In the genomic region with DNA sequence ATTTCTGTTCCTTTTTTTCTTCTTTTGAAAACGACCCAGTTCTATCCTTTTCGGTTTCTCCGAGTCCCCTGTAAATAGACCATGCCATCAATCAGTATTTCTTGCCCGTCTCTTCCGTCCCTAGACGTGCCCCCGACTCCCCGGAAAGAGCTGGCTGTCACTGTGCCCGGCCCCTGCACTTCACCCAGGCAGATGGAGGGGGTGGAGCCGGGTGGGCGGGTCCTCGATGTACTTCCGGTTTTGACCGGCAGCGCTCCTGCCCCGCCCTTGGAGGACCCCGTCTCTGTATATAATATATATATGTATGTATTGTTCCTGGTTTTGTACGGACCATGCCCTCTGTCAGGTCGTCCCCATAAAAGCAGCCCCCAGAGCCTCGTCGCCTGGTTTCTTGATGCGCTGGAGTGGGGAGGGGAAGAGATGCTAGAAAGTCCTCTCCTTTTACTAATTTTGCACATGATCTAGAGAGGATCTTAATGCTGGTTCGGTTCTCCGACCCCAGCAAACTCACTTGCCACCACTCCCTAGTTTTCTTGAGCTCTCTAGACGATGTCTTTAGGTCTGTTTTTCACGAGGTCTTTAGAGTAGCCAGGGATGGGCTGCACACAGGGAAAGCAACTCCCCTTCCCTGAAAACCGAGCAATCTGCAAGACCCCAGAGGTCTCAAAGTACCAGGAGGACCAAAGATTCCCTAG, we compare ENCODE assay signal across 8 mouse cellular contexts. TPM values are rescaled to one million over a fixed set of nuclear protein-coding genes. Genes with fewer than 3 reads are reported as not detected.
DNase-seq lines count a peak whose midpoint lies in the region; ATAC-seq and TF ChIP-seq lines count a peak whose summit lies in the region.

No protein-coding gene starts in this region.

- peak overlapping the region; percentile 84 for H3K27ac ChIP-seq in embryonic facial prominence, embryonic 10.5 days (replicated peaks)
- peak overlapping the region; percentile 73 for H3K27ac ChIP-seq in liver, embryonic 11.5 days (ENCODE audit: low read depth, low read length)
- peak overlapping the region; percentile 71 for H3K27ac ChIP-seq in midbrain, postnatal 0 days (ENCODE audit: low read depth, low read length)

- peak overlapping the region; percentile 60 for H3K4me3 ChIP-seq in embryonic facial prominence, embryonic 10.5 days
- H3K4me3 ChIP-seq in liver, embryonic 11.5 days (ENCODE audit: low read depth, low read length): peak overlapping the region; percentile 50
- peak overlapping the region; percentile 30 for H3K4me3 ChIP-seq in midbrain, postnatal 0 days (ENCODE audit: low read depth, low read length)

- 2% methylated on average over 27 of the region's 27 CpGs for WGBS in embryonic facial prominence, embryonic 10.5 days
- WGBS in liver, embryonic 11.5 days: 3% methylated on average over 27 of the region's 27 CpGs
- WGBS in midbrain, postnatal 0 days: 2% methylated on average over 27 of the region's 27 CpGs

- peaks cover 73% of the 10 kb centered on the region for H3K4me1 ChIP-seq in embryonic facial prominence, embryonic 10.5 days
- H3K4me1 ChIP-seq in liver, embryonic 11.5 days (replicated peaks; ENCODE audit: control insufficient read depth, insufficient read depth, low read length): peaks cover 67% of the 10 kb centered on the region
- H3K4me1 ChIP-seq in midbrain, postnatal 0 days (ENCODE audit: insufficient read depth, low read length): peaks cover 19% of the 10 kb centered on the region; the same call in 1 of the 2 replicates

- H3K36me3 ChIP-seq in embryonic facial prominence, embryonic 10.5 days (replicated peaks): peaks cover 44% of the 10 kb centered on the region
- peaks cover 31% of the 10 kb centered on the region for H3K36me3 ChIP-seq in liver, embryonic 11.5 days (ENCODE audit: control insufficient read depth, insufficient read depth, low read length)
- peaks cover 29% of the 10 kb centered on the region for H3K36me3 ChIP-seq in midbrain, postnatal 0 days (ENCODE audit: insufficient read depth, low read length)
- H3K36me3 ChIP-seq in splenic B cell, adult 2 months (ENCODE audit: control insufficient read depth, insufficient read depth, low read length, poor library complexity, severe bottlenecking): peaks cover 3% of the 10 kb centered on the region

- no peaks in the 10 kb centered on the region for H3K9me3 ChIP-seq in embryonic facial prominence, embryonic 10.5 days
- H3K9me3 ChIP-seq in liver, embryonic 11.5 days (ENCODE audit: control insufficient read depth, low read length): no peaks in the 10 kb centered on the region
- no peaks in the 10 kb centered on the region for H3K9me3 ChIP-seq in midbrain, postnatal 0 days (ENCODE audit: low read length)

- peak overlapping the region; percentile 72 for H3K9ac ChIP-seq in liver, embryonic 11.5 days (ENCODE audit: low read depth, low read length)
- H3K9ac ChIP-seq in midbrain, postnatal 0 days (replicated peaks; ENCODE audit: low read length, poor library complexity, severe bottlenecking): peak overlapping the region; percentile 64

- DNase-seq in 3134 (ENCODE audit: extremely low read depth, insufficient read length, low spot score): peak; percentile 58
- peak; percentile 90 for DNase-seq in adrenal gland, adult 2 months
- peak; percentile 87 for DNase-seq in embryonic facial prominence, embryonic 10.5 days (ENCODE audit: low spot score)
- peak; percentile 84 to 85 for DNase-seq in heart, adult 18-20 months
- peak; percentile 71 for DNase-seq in kidney, adult 11 months
- DNase-seq in liver, embryonic 11.5 days (ENCODE audit: low spot score): peak; percentile 87
- DNase-seq in midbrain, postnatal 0 days (ENCODE audit: low spot score): peak; percentile 88
- peak; percentile 78 for DNase-seq in splenic B cell, adult 2 months (ENCODE audit: low read depth, low spot score)

- ATAC-seq in liver, embryonic 11.5 days (replicated peaks; ENCODE audit: low FRiP score): peak; percentile 67
- peak; percentile 60 for ATAC-seq in midbrain, postnatal 0 days (ENCODE audit: low FRiP score)

- peak overlapping the region; percentile 89 for H3K4me2 ChIP-seq in liver, embryonic 11.5 days
- H3K4me2 ChIP-seq in midbrain, postnatal 0 days (ENCODE audit: low read depth, low read length, poor library complexity, severe bottlenecking): peak overlapping the region; percentile 71

- TF ChIP-seq CTCF in midbrain, postnatal 0 days (IDR thresholded peaks at IDR 0.05): peak; percentile 11; the same call in 1 of the 2 replicates

- no peaks in the 10 kb centered on the region for H3K27me3 ChIP-seq in embryonic facial prominence, embryonic 10.5 days (replicated peaks; ENCODE audit: low read depth, poor library complexity, severe bottlenecking)
- 0 out of 2 replicates have a peak, but pooled peaks cover 3% of the 10 kb centered on the region for H3K27me3 ChIP-seq in liver, embryonic 11.5 days (replicated peaks; ENCODE audit: control insufficient read depth, insufficient read depth, low read length)
- no peaks in the 10 kb centered on the region for H3K27me3 ChIP-seq in midbrain, postnatal 0 days (ENCODE audit: insufficient read depth, low read length)
- H3K27me3 ChIP-seq in splenic B cell, adult 2 months (ENCODE audit: control insufficient read depth, insufficient read depth, low read length, poor library complexity, severe bottlenecking): no peaks in the 10 kb centered on the region; the same call in none of the 2 replicates

RNA-seq across cellular contexts. Expression of a gene that starts 3.0 kb away (rescaled TPM):
- total RNA-seq in adrenal gland, adult 2 months (2021): 1 to 10 TPM; 2.5 to 4.5 TPM
- polyA plus RNA-seq in adrenal gland, adult 2 months (2012; rRNA removed): 12.9 and 13.5 TPM in 2 replicates
- 35.5 and 42.5 TPM in 2 replicates for polyA plus RNA-seq in embryonic facial prominence, embryonic 10.5 days (2016; fragmentation: Nextera tagmentation; extraction: Ambion mirVana)
- total RNA-seq in heart, adult 18-20 months (2021): 1 to 10 TPM; 1.1 to 1.9 TPM
- polyA plus RNA-seq in liver, embryonic 11.5 days (2014; fragmentation: Nextera tagmentation; extraction: Ambion mirVana): 55.8 and 57.8 TPM in 2 replicates
- 221 and 243 TPM in 2 replicates for total RNA-seq in midbrain, postnatal 0 days (2014; rRNA removed)
- 158 and 161 TPM in 2 replicates for polyA plus RNA-seq in midbrain, postnatal 0 days (2015; fragmentation: Nextera tagmentation; extraction: Ambion mirVana)

RNA-seq across cellular contexts. Expression of a gene that starts 15.8 kb away (rescaled TPM):
- total RNA-seq in adrenal gland, adult 2 months (2021): 100 to 1,000 TPM; 101 to 148 TPM
- 61.6 and 64.6 TPM in 2 replicates for polyA plus RNA-seq in adrenal gland, adult 2 months (2012; rRNA removed)
- 8.3 and 9.4 TPM in 2 replicates for polyA plus RNA-seq in embryonic facial prominence, embryonic 10.5 days (2016; fragmentation: Nextera tagmentation; extraction: Ambion mirVana)
- total RNA-seq in heart, adult 18-20 months (2021): 10 to 100 TPM; 44.8 to 47.2 TPM
- polyA plus RNA-seq in liver, embryonic 11.5 days (2014; fragmentation: Nextera tagmentation; extraction: Ambion mirVana): 21.9 and 27.9 TPM in 2 replicates
- total RNA-seq in midbrain, postnatal 0 days (2014; rRNA removed): 179 and 217 TPM in 2 replicates
- 18.2 and 20.4 TPM in 2 replicates for polyA plus RNA-seq in midbrain, postnatal 0 days (2015; fragmentation: Nextera tagmentation; extraction: Ambion mirVana)

RNA-seq across cellular contexts. Expression of a gene that starts 30.5 kb away (rescaled TPM):
- not detected for total RNA-seq in adrenal gland, adult 2 months (2021)
- 0.79 and 0.95 TPM in 2 replicates for polyA plus RNA-seq in adrenal gland, adult 2 months (2012; rRNA removed)
- polyA plus RNA-seq in embryonic facial prominence, embryonic 10.5 days (2016; fragmentation: Nextera tagmentation; extraction: Ambion mirVana): 0.17 TPM in 1 of 2 replicates, not detected in the other
- 100 to 1,000 TPM; 182 to 184 TPM for total RNA-seq in heart, adult 18-20 months (2021)
- polyA plus RNA-seq in liver, embryonic 11.5 days (2014; fragmentation: Nextera tagmentation; extraction: Ambion mirVana): 0.22 and 0.30 TPM in 2 replicates
- not detected in 2 replicates for total RNA-seq in midbrain, postnatal 0 days (2014; rRNA removed)
- polyA plus RNA-seq in midbrain, postnatal 0 days (2015; fragmentation: Nextera tagmentation; extraction: Ambion mirVana): 0.29 and 0.39 TPM in 2 replicates

RNA-seq across cellular contexts. Expression of a gene that starts 34.5 kb away (rescaled TPM):
- 100 to 1,000 TPM in 1 of 2 experiments, 10 to 100 TPM in 1; 92.9 to 112 TPM for total RNA-seq in adrenal gland, adult 2 months (2021)
- 114 and 118 TPM in 2 replicates for polyA plus RNA-seq in adrenal gland, adult 2 months (2012; rRNA removed)
- polyA plus RNA-seq in embryonic facial prominence, embryonic 10.5 days (2016; fragmentation: Nextera tagmentation; extraction: Ambion mirVana): 12.9 and 16.0 TPM in 2 replicates
- 100 to 1,000 TPM; 421 to 452 TPM for total RNA-seq in heart, adult 18-20 months (2021)
- 14.9 and 15.2 TPM in 2 replicates for polyA plus RNA-seq in liver, embryonic 11.5 days (2014; fragmentation: Nextera tagmentation; extraction: Ambion mirVana)
- total RNA-seq in midbrain, postnatal 0 days (2014; rRNA removed): 14.1 and 18.1 TPM in 2 replicates
- 30.8 and 32.7 TPM in 2 replicates for polyA plus RNA-seq in midbrain, postnatal 0 days (2015; fragmentation: Nextera tagmentation; extraction: Ambion mirVana)

RNA-seq across cellular contexts. Expression of a gene that starts 39.3 kb away (rescaled TPM):
- total RNA-seq in adrenal gland, adult 2 months (2021): not detected
- not detected in 2 replicates for polyA plus RNA-seq in adrenal gland, adult 2 months (2012; rRNA removed)
- polyA plus RNA-seq in embryonic facial prominence, embryonic 10.5 days (2016; fragmentation: Nextera tagmentation; extraction: Ambion mirVana): not detected in 2 replicates
- not detected for total RNA-seq in heart, adult 18-20 months (2021)
- polyA plus RNA-seq in liver, embryonic 11.5 days (2014; fragmentation: Nextera tagmentation; extraction: Ambion mirVana): not detected in 2 replicates
- total RNA-seq in midbrain, postnatal 0 days (2014; rRNA removed): not detected in 2 replicates
- polyA plus RNA-seq in midbrain, postnatal 0 days (2015; fragmentation: Nextera tagmentation; extraction: Ambion mirVana): not detected in 2 replicates

Comparison
In these comparisons a context has a peak if more than half of its experiments do, and no peak if none do; other contexts are left out.
1. Peak in every context shown above with its lines: DNase-seq, ATAC-seq, H3K4me3 ChIP-seq and H3K27ac ChIP-seq.